Mouse (Mus musculus): ENCODE measurements around the gene Ninj1. TPM values are rescaled to one million over a fixed set of nuclear protein-coding genes. Genes with fewer than 3 reads are reported as not detected.

Ninj1 gene
- polyA plus RNA-seq, 1 experiment: 22.5 TPM

GRCm38 (mm10) chr13:49200688-49201087 is 13.4 kb downstream of the Ninj1 start:
- DNase-seq (ENCODE audit: low read depth): no peak
- TF ChIP-seq CTCF (IDR thresholded peaks at IDR 0.05; ENCODE audit: borderline replicate concordance, extremely low read depth, insufficient read depth, insufficient read length) (no peak), POLR2A (IDR thresholded peaks at IDR 0.05; ENCODE audit: borderline replicate concordance, extremely low read depth, insufficient read depth, insufficient read length, poor library complexity, severe bottlenecking) (no peak)

- TF ChIP-seq CTCF (IDR thresholded peaks at IDR 0.05; ENCODE audit: borderline replicate concordance, extremely low read depth, insufficient read depth, insufficient read length) (no peak), POLR2A (IDR thresholded peaks at IDR 0.05; ENCODE audit: borderline replicate concordance, extremely low read depth, insufficient read depth, insufficient read length, poor library complexity, severe bottlenecking) (no peak)
- DNase-seq (ENCODE audit: low read depth): no peak
Measured at GRCm38 (mm10) chr13:49202556-49202955, 15.3 kb downstream of the Ninj1 start.

GRCm38 (mm10) chr13:49205381-49205998 is 18.2 kb downstream of the Ninj1 start:
- DNase-seq (ENCODE audit: low read depth): peak; percentile 86
- TF ChIP-seq POLR2A (IDR thresholded peaks at IDR 0.05; ENCODE audit: borderline replicate concordance, extremely low read depth, insufficient read depth, insufficient read length, poor library complexity, severe bottlenecking) (no peak), CTCF (IDR thresholded peaks at IDR 0.05; ENCODE audit: borderline replicate concordance, extremely low read depth, insufficient read depth, insufficient read length) (peak; percentile 98)

- TF ChIP-seq CTCF (IDR thresholded peaks at IDR 0.05; ENCODE audit: borderline replicate concordance, extremely low read depth, insufficient read depth, insufficient read length) (no peak), POLR2A (IDR thresholded peaks at IDR 0.05; ENCODE audit: borderline replicate concordance, extremely low read depth, insufficient read depth, insufficient read length, poor library complexity, severe bottlenecking) (no peak)
Measured at GRCm38 (mm10) chr13:49206341-49206740, 19.1 kb downstream of the Ninj1 start.

GRCm38 (mm10) chr13:49209306-49209705 is 22.0 kb downstream of the Ninj1 start:
- DNase-seq (ENCODE audit: low read depth): no peak
- no peak for TF ChIP-seq CTCF (IDR thresholded peaks at IDR 0.05; ENCODE audit: borderline replicate concordance, extremely low read depth, insufficient read depth, insufficient read length)
- no peak for TF ChIP-seq POLR2A (IDR thresholded peaks at IDR 0.05; ENCODE audit: borderline replicate concordance, extremely low read depth, insufficient read depth, insufficient read length, poor library complexity, severe bottlenecking)

More at GRCm38 (mm10) chr13:49206341-49206740, 19.1 kb downstream of the Ninj1 start:
- no peak for DNase-seq (ENCODE audit: low read depth)

- TF ChIP-seq CTCF (IDR thresholded peaks at IDR 0.05; ENCODE audit: borderline replicate concordance, extremely low read depth, insufficient read depth, insufficient read length) (no peak), POLR2A (IDR thresholded peaks at IDR 0.05; ENCODE audit: borderline replicate concordance, extremely low read depth, insufficient read depth, insufficient read length, poor library complexity, severe bottlenecking) (no peak)
Measured at GRCm38 (mm10) chr13:49212711-49213500, 25.6 kb downstream of the Ninj1 start.

GRCm38 (mm10) chr13:49213531-49213932 is 26.2 kb downstream of the Ninj1 start:
- TF ChIP-seq CTCF (IDR thresholded peaks at IDR 0.05; ENCODE audit: borderline replicate concordance, extremely low read depth, insufficient read depth, insufficient read length) (no peak), POLR2A (IDR thresholded peaks at IDR 0.05; ENCODE audit: borderline replicate concordance, extremely low read depth, insufficient read depth, insufficient read length, poor library complexity, severe bottlenecking) (no peak)
- peak; percentile 50 for DNase-seq (ENCODE audit: low read depth)

More at GRCm38 (mm10) chr13:49212711-49213500, 25.6 kb downstream of the Ninj1 start:
- no peak for DNase-seq (ENCODE audit: low read depth)

GRCm38 (mm10) chr13:49214454-49214853 is 27.2 kb downstream of the Ninj1 start:
- TF ChIP-seq CTCF (IDR thresholded peaks at IDR 0.05; ENCODE audit: borderline replicate concordance, extremely low read depth, insufficient read depth, insufficient read length) (no peak), POLR2A (IDR thresholded peaks at IDR 0.05; ENCODE audit: borderline replicate concordance, extremely low read depth, insufficient read depth, insufficient read length, poor library complexity, severe bottlenecking) (no peak)
- DNase-seq (ENCODE audit: low read depth): peak; percentile 59

- TF ChIP-seq CTCF (IDR thresholded peaks at IDR 0.05; ENCODE audit: borderline replicate concordance, extremely low read depth, insufficient read depth, insufficient read length): no peak
- TF ChIP-seq POLR2A (IDR thresholded peaks at IDR 0.05; ENCODE audit: borderline replicate concordance, extremely low read depth, insufficient read depth, insufficient read length, poor library complexity, severe bottlenecking): no peak
- DNase-seq (ENCODE audit: low read depth): no peak
Measured at GRCm38 (mm10) chr13:49215128-49215503, 27.8 kb downstream of the Ninj1 start.

- DNase-seq (ENCODE audit: low read depth): peak; percentile 95
- TF ChIP-seq CTCF (IDR thresholded peaks at IDR 0.05; ENCODE audit: borderline replicate concordance, extremely low read depth, insufficient read depth, insufficient read length) (no peak), POLR2A (IDR thresholded peaks at IDR 0.05; ENCODE audit: borderline replicate concordance, extremely low read depth, insufficient read depth, insufficient read length, poor library complexity, severe bottlenecking) (peak; percentile 74)
Measured at GRCm38 (mm10) chr13:49215504-49216219, 28.4 kb downstream of the Ninj1 start, which contains the start of gene Card19. Gene Card19, minus strand, starts transcription at chr13:49216037.

GRCm38 (mm10) chr13:49216220-49216552 is 28.9 kb downstream of the Ninj1 start:
- DNase-seq (ENCODE audit: low read depth): no peak
- TF ChIP-seq POLR2A (IDR thresholded peaks at IDR 0.05; ENCODE audit: borderline replicate concordance, extremely low read depth, insufficient read depth, insufficient read length, poor library complexity, severe bottlenecking): no peak
- no peak for TF ChIP-seq CTCF (IDR thresholded peaks at IDR 0.05; ENCODE audit: borderline replicate concordance, extremely low read depth, insufficient read depth, insufficient read length)

Measured in brain, embryonic 14.5 days (tissue).